Mouse (Mus musculus) lung, postnatal 0 days (tissue): ENCODE results near the gene Pth1r.

Experiments used
- CTCF ChIP-seq: IDR thresholded peaks from 2 replicates; pipeline ENCODE4 v1.5.1; 2016; ENCODE audit warnings: antibody characterized with exemption, mild to moderate bottlenecking
- EP300 ChIP-seq: IDR thresholded peaks from 2 replicates; pipeline ENCODE4 v1.6.1; 2016; ENCODE audit warnings: antibody characterized with exemption, mild to moderate bottlenecking, control low read depth

GRCm38 (mm10) chr9:110722060-110722459 lies 24.9 kb downstream of the Pth1r start:
- TF ChIP-seq CTCF (no peak), EP300 (no peak)
